Mouse (Mus musculus): ENCODE data around the gene Cfap97.
"Not testable (repeated sequence)": the region's sequence is repeated elsewhere in the genome, so short reads cannot be mapped to it uniquely, and the experiment has no call there.

The Cfap97 gene

GRCm38 (mm10) chr8:46151202-46152062 is at the start of gene Cfap97:
TSS of gene Cfap97 (plus strand) at chr8:46151771.
- DNase-seq: peak; percentile 61

GRCm38 (mm10) chr8:46103434-46103833 is 48.1 kb upstream of the Cfap97 start:
- DNase-seq: no peak

- DNase-seq: no peak
Observed at GRCm38 (mm10) chr8:46107690-46108089, 43.9 kb upstream of the Cfap97 start.

GRCm38 (mm10) chr8:46113421-46114170 is 38.0 kb upstream of the Cfap97 start:
- DNase-seq: peak; percentile 25

GRCm38 (mm10) chr8:46117172-46117571 is 34.4 kb upstream of the Cfap97 start:
- no peak for DNase-seq

- no peak for DNase-seq
Observed at GRCm38 (mm10) chr8:46119176-46119575, 32.4 kb upstream of the Cfap97 start.

GRCm38 (mm10) chr8:46122498-46122897 is 29.1 kb upstream of the Cfap97 start:
- DNase-seq: no peak

GRCm38 (mm10) chr8:46130426-46130825 is 21.1 kb upstream of the Cfap97 start:
- DNase-seq: no peak

GRCm38 (mm10) chr8:46135546-46135945 is 16.0 kb upstream of the Cfap97 start:
- DNase-seq: not testable (repeated sequence)

- DNase-seq: no peak
Observed at GRCm38 (mm10) chr8:46137336-46137735, 14.2 kb upstream of the Cfap97 start.

GRCm38 (mm10) chr8:46137843-46138596 is 13.6 kb upstream of the Cfap97 start:
- peak; percentile 13 for DNase-seq

- DNase-seq: no peak
Observed at GRCm38 (mm10) chr8:46140376-46141120, 11.0 kb upstream of the Cfap97 start.

- DNase-seq: no peak
Observed at GRCm38 (mm10) chr8:46141688-46142087, 9.9 kb upstream of the Cfap97 start.

- no peak for DNase-seq
Observed at GRCm38 (mm10) chr8:46142498-46143081, 9.0 kb upstream of the Cfap97 start.

- no peak for DNase-seq
Observed at GRCm38 (mm10) chr8:46143470-46143869, 8.1 kb upstream of the Cfap97 start.

- DNase-seq: no peak
Observed at GRCm38 (mm10) chr8:46143924-46144323, 7.6 kb upstream of the Cfap97 start.

GRCm38 (mm10) chr8:46146173-46146572 is 5.4 kb upstream of the Cfap97 start:
- no peak for DNase-seq

- no peak for DNase-seq
Observed at GRCm38 (mm10) chr8:46149306-46149705, 2.3 kb upstream of the Cfap97 start.

GRCm38 (mm10) chr8:46149782-46150181 is 1.8 kb upstream of the Cfap97 start:
- DNase-seq: no peak

GRCm38 (mm10) chr8:46152064-46153031 is 777 bp downstream of the Cfap97 start, which contains the start of gene Snx25:
TSS of gene Snx25 (minus strand) at chr8:46152159.
- peak; percentile 88 for DNase-seq

GRCm38 (mm10) chr8:46153042-46153441 is 1.5 kb downstream of the Cfap97 start:
- no peak for DNase-seq

Measured in lung, postnatal 10 days (tissue).